Mouse (Mus musculus) brain, adult 2 months (tissue): ENCODE data around the gene Lgals4.
A peak's percentile ranks its signal among the peaks of the same experiment; 100 is the strongest.
"Not testable (repeated sequence)": the region's sequence is repeated elsewhere in the genome, so short reads cannot be mapped to it uniquely, and the experiment has no call there.

Experiments
- DNase-seq: peaks from one replicate; pipeline ENCODE4 v3.0.0; 2011; ENCODE audit warnings: low read depth, low spot score

Gene Lgals4

DNA sequence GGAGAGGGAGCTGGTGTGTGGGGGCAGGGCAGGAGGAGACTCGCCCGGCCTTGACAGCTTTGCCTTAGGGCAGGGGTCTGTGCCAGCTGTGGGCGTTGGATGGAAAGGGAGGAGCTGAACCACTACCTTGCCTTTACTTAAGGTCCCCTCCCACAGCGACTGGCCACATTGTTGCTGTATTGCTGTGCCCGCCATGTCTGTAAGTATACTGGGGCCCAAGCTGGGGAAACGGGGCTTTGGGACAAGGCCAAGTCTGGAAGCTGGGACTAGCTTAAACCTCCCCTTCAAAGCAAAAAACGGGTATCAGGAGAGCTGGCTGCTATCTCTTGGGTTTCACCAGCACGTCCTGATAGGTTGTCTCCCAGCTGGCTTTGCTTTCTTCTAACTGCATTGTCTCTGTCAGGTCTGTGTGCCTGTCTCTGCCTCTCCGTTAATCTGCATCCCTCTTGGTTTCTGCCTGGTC, 30.7 kb downstream of the Lgals4 start:
- no peak for DNase-seq

DNA sequence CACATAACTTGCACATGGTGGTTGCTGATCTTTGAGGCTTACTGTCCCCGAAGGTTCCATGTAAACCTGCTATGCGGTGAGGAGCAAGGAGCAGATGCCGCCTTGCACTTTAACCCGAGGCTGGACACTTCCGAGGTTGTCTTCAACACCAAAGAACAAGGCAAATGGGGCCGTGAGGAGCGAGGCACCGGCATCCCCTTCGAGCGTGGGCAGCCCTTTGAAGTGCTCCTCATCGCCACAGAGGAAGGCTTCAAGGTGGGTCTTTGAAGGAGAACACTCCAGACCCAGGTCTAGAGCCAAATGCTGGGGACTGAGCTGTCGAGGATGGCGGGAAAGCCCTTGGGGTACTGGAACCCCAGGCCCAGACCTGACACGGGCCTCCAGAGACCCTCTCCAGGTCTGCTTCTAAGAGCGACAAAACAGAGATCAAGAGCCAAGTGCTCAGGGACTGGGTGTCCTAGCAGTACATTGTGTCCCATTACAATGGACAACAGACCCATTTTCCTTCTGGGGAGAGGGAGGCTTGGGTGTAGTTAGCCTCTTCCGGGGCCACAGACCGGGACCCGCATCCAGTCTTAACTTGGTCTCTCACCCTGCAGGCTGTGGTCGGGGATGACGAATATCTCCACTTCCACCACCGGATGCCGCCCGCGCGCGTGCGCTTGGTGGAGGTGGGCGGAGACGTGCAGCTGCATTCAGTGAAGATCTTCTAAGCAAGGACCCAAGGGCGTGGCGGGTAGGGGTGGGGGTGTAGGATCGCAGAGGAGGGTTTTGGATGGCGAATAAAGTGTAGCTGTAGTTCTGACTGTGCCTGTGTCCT, 32.0 kb downstream of the Lgals4 start:
- DNase-seq, result peak; percentile 86

DNA sequence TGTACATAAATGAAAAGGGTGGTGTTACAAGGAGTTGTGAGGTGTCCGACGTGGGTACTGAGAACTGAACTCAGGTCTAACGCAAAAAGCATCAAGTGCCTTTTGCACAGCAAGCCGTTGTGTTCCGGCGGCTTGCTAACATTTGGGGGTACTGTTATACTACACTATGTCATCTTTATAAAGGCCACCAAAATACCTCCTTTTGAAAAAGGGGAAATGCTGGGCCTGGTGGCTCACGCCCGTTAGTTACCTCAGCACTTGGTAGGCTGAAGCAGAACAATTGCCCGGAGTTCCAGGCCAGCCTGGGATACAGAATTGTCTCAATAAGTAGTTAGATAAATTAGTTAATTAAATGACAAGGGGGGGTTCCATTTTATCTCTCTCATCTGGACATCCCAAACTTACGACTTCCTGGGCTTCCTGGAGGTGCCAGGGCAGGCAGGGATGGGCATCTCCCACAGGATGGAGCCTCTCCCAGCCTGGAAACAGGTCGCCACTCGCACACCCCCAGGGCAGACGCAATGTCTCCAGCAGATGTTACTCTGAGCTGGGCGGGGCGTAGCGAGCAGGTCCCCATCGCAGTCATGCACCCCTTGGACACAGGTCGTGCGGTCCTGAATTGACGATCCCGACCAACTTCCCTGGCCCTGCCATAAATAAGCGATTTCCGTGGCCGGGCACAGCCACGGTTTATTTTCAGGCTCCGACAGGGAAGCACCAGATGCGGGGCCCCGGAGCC, 33.3 kb downstream of the Lgals4 start:
- DNase-seq, result no peak

DNA sequence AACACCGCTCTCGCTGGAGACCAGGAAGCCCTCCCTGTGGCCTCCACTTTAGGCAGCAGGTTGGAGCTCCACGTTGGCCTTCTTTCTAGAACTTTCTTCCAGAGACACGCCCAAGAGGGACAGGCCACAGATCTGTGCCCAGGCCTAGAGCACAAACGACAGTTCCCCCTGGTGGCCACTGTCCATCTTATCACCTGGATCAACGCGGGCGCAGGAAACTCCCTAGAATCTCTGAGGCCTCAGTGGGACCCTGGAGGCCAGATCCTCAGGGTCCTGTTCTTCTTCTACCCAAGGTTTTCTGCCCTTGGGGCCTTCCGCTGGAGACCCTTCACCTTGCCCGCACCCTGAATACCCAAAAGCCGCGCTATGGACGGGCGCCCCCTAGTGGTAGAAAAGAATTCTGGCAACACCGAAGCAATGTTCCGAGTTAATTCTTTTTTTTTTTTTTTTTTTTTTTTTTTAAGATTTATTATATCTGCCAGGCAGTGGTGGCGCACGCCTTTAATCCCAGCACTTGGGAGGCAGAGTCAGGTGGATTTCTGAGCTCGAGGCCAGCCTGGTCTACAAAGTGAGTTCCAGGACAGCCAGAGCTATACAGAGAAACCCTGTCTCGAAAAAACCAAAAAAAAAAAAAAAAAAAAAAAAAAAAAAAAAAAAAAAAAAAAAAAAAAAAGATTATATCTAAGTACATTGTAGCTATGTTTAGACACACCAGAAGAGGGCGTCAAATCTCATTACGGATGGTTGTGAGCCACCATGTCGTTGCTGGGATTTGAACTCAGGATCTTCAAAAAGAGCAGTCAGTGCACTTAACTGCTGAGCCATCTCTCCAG, 34.1 kb downstream of the Lgals4 start:
- peak; percentile 73 for DNase-seq

DNA sequence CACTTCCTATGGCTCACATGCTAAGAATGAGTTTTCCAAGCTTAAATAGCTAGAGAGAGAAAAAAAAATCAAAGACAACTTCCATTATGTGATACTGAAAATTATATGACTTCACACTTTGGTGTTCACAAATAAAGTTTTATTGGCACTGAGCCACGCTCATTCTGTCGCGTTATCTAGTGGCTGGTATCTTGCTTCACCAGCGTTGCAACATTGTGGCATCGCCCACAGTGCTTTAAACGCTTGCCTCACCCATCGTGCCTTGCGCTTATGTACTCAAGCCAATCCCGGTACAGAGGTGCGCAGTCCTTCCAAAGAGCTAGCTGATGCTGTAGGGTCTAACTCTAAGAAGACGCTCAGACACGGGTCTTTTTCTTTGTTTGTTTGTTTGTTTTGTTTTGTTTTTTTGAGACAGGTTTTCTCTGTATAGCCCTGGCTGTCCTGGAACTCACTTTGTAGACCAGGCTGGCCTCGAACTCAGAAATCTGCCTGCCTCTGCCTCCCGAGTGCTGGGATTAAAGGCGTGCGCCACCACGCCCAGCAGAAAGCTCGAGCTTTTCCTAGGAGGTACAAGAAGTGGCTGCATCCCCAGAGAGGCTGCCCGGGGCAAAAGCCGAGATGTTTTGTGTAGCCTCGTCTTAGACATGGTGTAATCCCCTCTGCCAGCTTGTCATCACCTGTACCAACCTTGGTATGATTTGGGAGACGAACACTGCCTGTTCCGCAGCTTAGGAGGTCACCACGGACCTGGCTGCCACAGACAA, 37.4 kb downstream of the Lgals4 start:
- no peak for DNase-seq

DNA sequence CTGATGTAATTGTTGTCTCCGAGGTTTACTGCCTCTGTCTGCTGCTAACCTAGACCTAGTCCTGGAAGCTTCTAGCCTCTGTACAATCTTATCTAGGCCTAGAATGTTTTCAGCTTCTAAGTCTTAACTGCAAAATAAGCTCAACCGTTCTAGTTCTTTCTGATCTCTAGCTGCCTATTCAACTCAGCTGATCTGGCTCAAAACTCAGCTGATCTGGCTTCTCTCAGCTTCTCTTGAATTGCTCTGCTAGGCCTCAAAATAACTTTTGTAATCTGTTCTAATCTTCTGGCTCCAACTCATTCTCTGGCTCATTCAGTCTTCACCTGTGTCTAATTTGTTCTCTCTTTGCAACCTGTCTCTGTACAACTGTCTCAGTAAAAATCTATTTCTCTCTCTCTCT, 40.9 kb downstream of the Lgals4 start:
- DNase-seq, result no peak

DNA sequence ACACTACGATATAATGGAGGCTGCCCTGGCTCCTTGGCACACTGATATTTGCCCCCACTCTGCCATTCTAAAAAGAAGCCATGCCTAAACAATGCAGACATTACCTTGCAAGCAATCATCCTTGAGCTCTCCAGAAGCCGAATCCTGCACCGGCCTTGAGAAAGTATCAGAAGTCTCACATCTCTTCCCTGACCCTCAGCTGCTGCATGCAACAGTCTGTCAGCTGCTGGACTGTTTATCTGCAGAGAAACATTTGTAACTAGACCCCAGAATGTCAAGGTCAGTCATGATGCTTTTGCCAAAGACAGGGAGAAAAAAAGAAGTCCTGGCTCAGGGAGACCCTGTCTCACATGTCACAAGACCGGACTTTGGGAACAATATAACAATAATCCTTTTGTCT, 42.4 kb downstream of the Lgals4 start:
- DNase-seq, result no peak

DNA sequence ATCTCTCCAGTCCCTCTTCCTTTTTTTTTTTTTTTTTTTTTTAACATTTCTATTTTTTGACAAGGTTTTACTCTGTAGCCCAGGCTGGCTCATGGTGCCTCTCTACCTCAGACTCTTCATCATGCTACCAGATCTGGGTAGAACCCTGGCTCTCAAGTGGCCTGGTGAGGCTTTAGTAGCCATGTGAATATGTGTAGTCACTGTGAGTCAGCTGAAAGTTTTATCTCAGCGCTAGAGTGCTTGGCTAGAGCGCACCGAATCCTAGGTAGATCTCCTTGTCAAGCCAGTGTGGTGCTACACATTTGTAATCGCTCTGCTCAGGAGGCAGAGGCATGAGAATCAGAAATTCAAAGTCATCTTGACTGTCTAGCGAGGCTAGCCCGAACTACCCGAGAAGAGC, 43.5 kb downstream of the Lgals4 start:
- no peak for DNase-seq

DNA sequence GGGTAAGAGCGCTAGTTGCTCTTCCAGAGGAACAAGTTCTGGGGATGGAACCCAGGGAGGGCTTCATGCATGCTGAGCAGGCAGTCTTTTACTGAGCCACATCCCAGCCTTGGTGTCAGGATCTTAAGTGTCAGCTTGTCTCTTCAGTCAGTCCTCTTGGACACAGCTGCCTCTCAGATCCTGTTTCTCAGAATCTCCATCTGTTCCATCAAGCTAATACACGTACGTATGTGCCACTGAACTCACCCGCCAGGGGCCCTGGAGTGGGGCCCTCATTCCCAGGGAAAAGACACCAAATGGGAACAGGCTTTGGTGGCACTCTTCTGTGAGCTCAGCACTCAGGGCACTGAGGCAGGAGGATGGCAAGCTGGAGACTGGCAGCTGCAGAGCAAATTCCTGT, 44.2 kb downstream of the Lgals4 start:
- no peak for DNase-seq

DNA sequence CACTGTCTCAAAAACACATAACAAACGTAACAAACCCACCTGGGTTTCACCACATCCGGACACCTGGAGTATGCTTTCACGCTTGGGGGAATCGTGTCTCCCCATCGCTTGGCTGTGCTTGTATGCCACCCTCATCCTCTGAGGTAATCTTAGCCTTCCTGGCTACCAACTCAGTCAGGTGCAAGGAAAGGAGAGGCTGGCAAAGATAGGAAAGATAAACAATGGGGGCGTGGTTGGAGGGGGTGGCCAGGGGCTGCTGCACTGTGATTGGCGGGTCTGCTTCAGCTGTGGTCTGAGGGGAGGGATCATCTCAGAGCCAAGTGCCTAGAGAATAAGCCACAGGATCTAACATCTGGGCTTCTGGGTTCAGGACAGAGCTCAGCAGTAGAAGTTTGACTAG, 46.0 kb downstream of the Lgals4 start:
- DNase-seq, result no peak

DNA sequence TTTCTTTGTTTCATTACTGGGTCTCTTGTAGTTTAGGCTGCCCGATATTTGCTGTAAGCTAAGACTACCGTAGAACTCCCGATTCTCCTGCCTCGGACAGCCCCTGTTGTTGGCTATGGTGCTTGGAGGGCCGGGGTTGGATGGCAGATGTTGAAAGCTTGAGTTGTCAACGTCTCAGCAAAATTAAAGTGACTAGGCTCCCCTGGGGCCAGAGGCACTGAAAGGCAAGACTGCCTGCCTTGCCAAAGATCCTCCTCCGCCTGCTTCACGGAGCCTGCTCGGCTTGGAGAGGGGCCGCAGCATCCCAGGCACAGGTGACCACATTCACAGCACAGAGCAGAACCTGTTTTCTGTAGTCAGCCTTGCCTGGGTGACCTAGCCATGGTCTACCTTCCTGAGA, 46.9 kb downstream of the Lgals4 start:
- no peak for DNase-seq

DNA sequence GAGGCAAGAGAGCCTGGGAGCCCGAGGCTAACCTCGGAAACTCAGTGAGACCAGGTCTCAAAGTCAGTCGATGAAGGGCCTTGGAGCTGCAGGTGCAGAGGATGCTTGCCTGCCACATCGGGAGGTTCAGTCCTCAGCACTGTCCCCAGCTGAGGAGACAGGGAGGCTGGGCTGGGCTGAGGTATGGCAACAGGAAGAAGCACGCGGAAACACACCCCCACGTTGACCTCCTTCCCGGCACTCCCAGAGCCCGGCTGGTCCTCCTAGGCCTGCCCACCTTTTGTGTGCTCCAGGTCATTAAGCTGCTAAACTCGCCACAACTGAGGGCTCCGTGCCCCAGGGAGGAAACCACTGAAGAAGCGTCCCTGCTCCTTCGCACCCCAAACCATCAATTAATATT, 47.5 kb downstream of the Lgals4 start, which contains the start of gene Capn12:
Gene Capn12, plus strand, starts transcription at position 224 of the 400 bp plus-strand sequence.
- no peak for DNase-seq

DNA sequence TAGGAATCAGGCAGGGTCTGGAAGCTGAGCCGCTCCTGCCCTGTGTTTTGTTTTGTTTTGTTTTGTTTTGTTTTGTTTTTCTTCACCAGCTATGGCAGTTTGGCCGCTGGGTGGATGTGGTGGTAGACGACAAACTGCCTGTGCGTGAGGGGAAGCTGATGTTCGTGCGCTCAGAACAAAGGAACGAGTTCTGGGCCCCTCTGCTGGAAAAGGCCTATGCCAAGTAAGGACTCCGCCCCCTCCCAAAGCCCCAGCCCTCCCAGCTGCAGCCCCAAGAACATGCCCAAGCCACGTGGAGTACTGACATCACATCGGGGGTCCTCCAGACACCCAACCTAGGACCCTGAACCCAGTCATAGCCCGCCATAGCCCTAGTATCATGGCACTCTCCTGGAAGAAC, 49.4 kb downstream of the Lgals4 start:
- no peak for DNase-seq

DNA sequence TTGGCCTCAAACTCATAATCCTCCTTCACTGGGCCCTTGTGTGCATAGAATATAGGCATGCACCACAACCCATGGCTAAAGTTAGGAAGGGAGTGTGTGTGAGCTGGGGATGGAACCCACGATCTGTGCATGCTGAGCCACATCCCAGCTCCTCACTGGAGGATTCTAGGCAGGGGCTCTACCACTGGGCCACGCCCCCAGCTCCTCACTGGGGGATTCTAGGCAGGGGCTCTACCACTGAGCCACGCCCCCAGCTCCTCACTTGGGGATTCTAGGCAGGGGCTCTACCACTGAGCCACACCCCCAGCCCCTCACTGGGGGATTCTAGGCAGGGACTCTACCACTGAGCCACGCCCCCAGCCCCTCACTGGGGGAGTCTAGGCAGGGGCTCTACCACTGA, 50.0 kb downstream of the Lgals4 start:
- not testable (repeated sequence) for DNase-seq

DNA sequence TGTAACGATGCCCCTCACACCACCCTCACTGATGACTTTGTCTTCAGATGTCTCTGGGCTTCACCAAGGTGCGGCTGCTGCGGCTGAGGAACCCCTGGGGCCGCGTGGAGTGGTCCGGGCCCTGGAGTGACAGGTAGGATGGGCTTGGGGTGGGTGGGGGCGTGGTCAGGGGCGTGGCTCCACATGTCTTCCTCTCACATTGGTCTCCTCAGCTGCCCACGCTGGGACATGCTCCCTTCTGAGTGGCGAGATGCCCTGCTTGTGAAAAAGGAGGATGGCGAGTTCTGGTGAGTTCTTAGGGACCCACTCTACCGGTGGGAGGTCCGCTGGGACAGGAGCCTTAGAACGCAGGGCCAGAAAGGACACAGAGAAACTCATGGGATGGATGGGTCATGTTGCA, 52.8 kb downstream of the Lgals4 start:
- no peak for DNase-seq

DNA sequence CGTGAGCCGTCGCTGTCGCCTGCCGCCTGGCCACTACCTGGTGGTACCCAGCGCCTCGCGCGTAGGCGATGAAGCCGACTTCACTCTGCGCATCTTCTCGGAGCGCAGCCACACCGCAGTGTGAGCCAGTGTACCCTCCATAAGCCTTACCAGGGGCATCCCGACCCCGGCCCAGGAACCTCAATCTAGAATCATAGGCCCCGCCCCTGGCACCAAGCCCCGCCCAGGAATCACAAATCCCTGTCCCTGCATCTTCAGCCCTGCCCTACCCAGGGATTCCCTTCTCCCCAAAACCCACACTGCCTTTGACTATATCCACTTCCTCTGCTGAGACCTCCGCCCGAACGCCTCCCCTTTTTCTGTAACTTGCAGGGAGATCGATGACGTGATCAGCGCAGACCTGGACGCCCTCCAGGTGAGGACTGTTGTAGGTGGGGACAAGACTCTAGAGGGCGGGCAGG, 55.1 kb downstream of the Lgals4 start:
- DNase-seq, result peak; percentile 50
